Mouse (Mus musculus) embryonic fibroblast, embryonic 13.5 days (primary cell): ENCODE results near the gene Tmed8.

ENCODE experiments used
- CTCF ChIP-seq: IDR thresholded peaks from 2 replicates; pipeline ENCODE4 v1.5.1; 2011; ENCODE audit warnings: mild to moderate bottlenecking, control low read depth, low read length, moderate library complexity, borderline replicate concordance; ENCODE audit not compliant: insufficient read depth
- POLR2A ChIP-seq: IDR thresholded peaks from 2 replicates; pipeline ENCODE4 v1.6.1; 2011; ENCODE audit warnings: low read depth, mild to moderate bottlenecking, control low read depth, low read length, moderate library complexity

GRCm38 (mm10) chr12:87230379-87230895, 30.2 kb upstream of the Tmed8 start:
- TF ChIP-seq CTCF (no peak), POLR2A (no peak)
